ENCODE assay signal across 8 mouse cellular contexts in the genomic region with DNA sequence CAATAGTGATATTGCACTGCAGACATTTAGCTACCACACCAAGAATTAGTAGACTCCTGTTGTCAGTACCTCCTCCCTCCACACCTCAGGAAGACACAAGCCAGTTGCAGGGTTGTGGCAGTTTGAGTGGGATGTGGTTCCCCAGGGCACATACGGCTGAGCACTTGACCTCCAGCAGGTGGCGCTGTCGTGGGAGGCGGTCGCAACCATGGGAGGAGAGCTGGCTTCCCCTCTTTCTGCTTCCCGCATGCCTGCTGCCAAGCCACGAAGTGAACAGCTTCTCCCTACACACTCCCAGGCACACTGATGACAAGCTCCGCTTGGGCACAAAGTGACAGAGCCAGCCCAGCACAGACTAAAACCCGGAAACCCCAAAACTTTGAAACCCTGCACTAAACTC.
DNase-seq lines count a peak whose midpoint lies in the region; ATAC-seq and TF ChIP-seq lines count a peak whose summit lies in the region.

No protein-coding gene starts in this region.

- TF ChIP-seq EP300 in ES-Bruce4 (IDR thresholded peaks at IDR 0.05; ENCODE audit: insufficient read depth, low read depth, low read length): 0 out of 2 replicates have a peak, but pooled peaks have one; percentile 35

- no peak overlapping the region for H3K27ac ChIP-seq in ES-Bruce4 (ENCODE audit: insufficient read depth, low read length)
- H3K27ac ChIP-seq in bone marrow, adult 2 months (ENCODE audit: control insufficient read depth, insufficient read depth, low read depth, low read length, poor library complexity): no peak overlapping the region
- no peak overlapping the region for H3K27ac ChIP-seq in embryonic fibroblast, embryonic 13.5 days (ENCODE audit: insufficient read depth, low read length)
- no peak overlapping the region for H3K27ac ChIP-seq in heart, embryonic 16.5 days (ENCODE audit: low read length)
- H3K27ac ChIP-seq in lung, embryonic 14.5 days (ENCODE audit: low read depth): no peak overlapping the region

- no peaks in the 10 kb centered on the region for H3K9me3 ChIP-seq in ES-Bruce4 (replicated peaks; ENCODE audit: control insufficient read depth, insufficient read depth, low read length, poor library complexity, severe bottlenecking)
- peaks cover 10% of the 10 kb centered on the region for H3K9me3 ChIP-seq in heart, embryonic 16.5 days (replicated peaks; ENCODE audit: control insufficient read depth, low read length)
- H3K9me3 ChIP-seq in lung, embryonic 14.5 days (ENCODE audit: low read depth, low read length): no peaks in the 10 kb centered on the region; the same call in 1 of the 2 replicates

- no peaks in the 10 kb centered on the region for H3K4me1 ChIP-seq in ES-Bruce4 (ENCODE audit: control insufficient read depth, insufficient read depth, low read length)
- H3K4me1 ChIP-seq in bone marrow, adult 2 months (ENCODE audit: control insufficient read depth, insufficient read depth, low read length): peaks cover 4% of the 10 kb centered on the region; the same call in 1 of the 2 replicates
- H3K4me1 ChIP-seq in embryonic fibroblast, embryonic 13.5 days (ENCODE audit: control insufficient read depth, insufficient read depth, low read length): no peaks in the 10 kb centered on the region
- 0 out of 2 replicates have a peak, but pooled peaks cover 2% of the 10 kb centered on the region for H3K4me1 ChIP-seq in heart, embryonic 16.5 days (ENCODE audit: control insufficient read depth, insufficient read depth, low read length)
- no peaks in the 10 kb centered on the region for H3K4me1 ChIP-seq in lung, embryonic 14.5 days (ENCODE audit: insufficient read depth)

- no peaks in the 10 kb centered on the region for H3K27me3 ChIP-seq in ES-Bruce4 (ENCODE audit: control insufficient read depth, insufficient read depth, low read length, poor library complexity, severe bottlenecking)
- no peaks in the 10 kb centered on the region for H3K27me3 ChIP-seq in heart, embryonic 16.5 days (ENCODE audit: control insufficient read depth, insufficient read depth, low read length)
- H3K27me3 ChIP-seq in lung, embryonic 14.5 days (ENCODE audit: insufficient read depth, low read length): no peaks in the 10 kb centered on the region

- DNase-seq in kidney, postnatal 14 days: peak; percentile 34
- DNase-seq in lung, embryonic 14.5 days: peak; percentile 85
- peak; percentile 28 for DNase-seq in ovary, postnatal 14 days (ENCODE audit: low spot score)

- no peak for ATAC-seq in heart, embryonic 16.5 days (replicated peaks; ENCODE audit: extremely low read depth, insufficient read depth, low FRiP score)
- ATAC-seq in lung, embryonic 14.5 days (ENCODE audit: insufficient read depth): peak; percentile 80; the same call in 1 of the 2 replicates
- ATAC-seq in activated CD4-positive, CD25-positive, alpha-beta regulatory T cell, adult 4 months: no peak

- H3K36me3 ChIP-seq in ES-Bruce4 (ENCODE audit: control insufficient read depth, insufficient read depth, low read length, poor library complexity, severe bottlenecking): no peaks in the 10 kb centered on the region
- H3K36me3 ChIP-seq in heart, embryonic 16.5 days (ENCODE audit: control insufficient read depth, insufficient read depth): no peaks in the 10 kb centered on the region
- H3K36me3 ChIP-seq in lung, embryonic 14.5 days (ENCODE audit: insufficient read depth): no peaks in the 10 kb centered on the region

- H3K9ac ChIP-seq in ES-Bruce4 (ENCODE audit: low read depth, poor library complexity, severe bottlenecking): no peak overlapping the region
- peak overlapping the region; percentile 16; the same call in 1 of the 2 replicates for H3K9ac ChIP-seq in heart, embryonic 16.5 days (ENCODE audit: low read length)
- no peak overlapping the region for H3K9ac ChIP-seq in lung, embryonic 14.5 days

- 21% methylated on average over 9 of the region's 9 CpGs for WGBS in bone marrow, adult 2 months
- WGBS in heart, embryonic 16.5 days: 19% methylated on average over 6 of the region's 9 CpGs
- WGBS in lung, embryonic 14.5 days: 14% methylated on average over 9 of the region's 9 CpGs

- peak; percentile 94 for TF ChIP-seq CTCF in ES-Bruce4 (IDR thresholded peaks at IDR 0.05; ENCODE audit: low read depth, low read length)
- peak; percentile 58; the same call in 1 of the 2 replicates for TF ChIP-seq CTCF in bone marrow, adult 2 months (IDR thresholded peaks at IDR 0.05; ENCODE audit: control insufficient read depth, insufficient read depth, low read length)
- TF ChIP-seq CTCF in embryonic fibroblast, embryonic 13.5 days (IDR thresholded peaks at IDR 0.05; ENCODE audit: borderline replicate concordance, insufficient read depth, low read length): peak; percentile 91
- peak; percentile 93 for TF ChIP-seq CTCF in lung, embryonic 14.5 days (IDR thresholded peaks at IDR 0.05; ENCODE audit: low read depth)

- H3K4me2 ChIP-seq in heart, embryonic 16.5 days (ENCODE audit: low read depth, low read length): peak overlapping the region; percentile 44; the same call in 1 of the 2 replicates
- 0 out of 2 replicates have a peak overlapping the region, but pooled peaks have one; percentile 31 for H3K4me2 ChIP-seq in lung, embryonic 14.5 days

- no peak overlapping the region for H3K4me3 ChIP-seq in ES-Bruce4 (ENCODE audit: low read depth, low read length)
- no peak overlapping the region for H3K4me3 ChIP-seq in bone marrow, adult 2 months (replicated peaks; ENCODE audit: control insufficient read depth, low read depth, low read length)
- H3K4me3 ChIP-seq in embryonic fibroblast, embryonic 13.5 days (ENCODE audit: insufficient read depth, low read length): no peak overlapping the region
- H3K4me3 ChIP-seq in heart, embryonic 16.5 days (ENCODE audit: low read length): no peak overlapping the region
- H3K4me3 ChIP-seq in lung, embryonic 14.5 days (ENCODE audit: low read depth, low read length): no peak overlapping the region

- no peak for TF ChIP-seq POLR2A in ES-Bruce4 (IDR thresholded peaks at IDR 0.05; ENCODE audit: insufficient read depth, low read length)
- no peak for TF ChIP-seq POLR2A in bone marrow, adult 2 months (IDR thresholded peaks at IDR 0.05; ENCODE audit: borderline replicate concordance, control insufficient read depth, low read depth, low read length)
- no peak for TF ChIP-seq POLR2A in embryonic fibroblast, embryonic 13.5 days (IDR thresholded peaks at IDR 0.05; ENCODE audit: low read depth, low read length)

Comparison
In these comparisons a context has a peak if more than half of its experiments do, and no peak if none do; other contexts are left out.
1. DNase-seq: peak in every context shown above with its lines; median percentile 85 in lung, embryonic 14.5 days; 34 in kidney, postnatal 14 days; 28 in ovary, postnatal 14 days.